Mouse (Mus musculus) 3T3-L1 (cell line): Measurements from ENCODE around the gene Crk.

Experiments
- DNase-seq: peaks from one replicate; pipeline ENCODE4 v3.0.0-alpha.2; 2015; ENCODE audit warnings: low read depth, low spot score

Crk gene

DNA sequence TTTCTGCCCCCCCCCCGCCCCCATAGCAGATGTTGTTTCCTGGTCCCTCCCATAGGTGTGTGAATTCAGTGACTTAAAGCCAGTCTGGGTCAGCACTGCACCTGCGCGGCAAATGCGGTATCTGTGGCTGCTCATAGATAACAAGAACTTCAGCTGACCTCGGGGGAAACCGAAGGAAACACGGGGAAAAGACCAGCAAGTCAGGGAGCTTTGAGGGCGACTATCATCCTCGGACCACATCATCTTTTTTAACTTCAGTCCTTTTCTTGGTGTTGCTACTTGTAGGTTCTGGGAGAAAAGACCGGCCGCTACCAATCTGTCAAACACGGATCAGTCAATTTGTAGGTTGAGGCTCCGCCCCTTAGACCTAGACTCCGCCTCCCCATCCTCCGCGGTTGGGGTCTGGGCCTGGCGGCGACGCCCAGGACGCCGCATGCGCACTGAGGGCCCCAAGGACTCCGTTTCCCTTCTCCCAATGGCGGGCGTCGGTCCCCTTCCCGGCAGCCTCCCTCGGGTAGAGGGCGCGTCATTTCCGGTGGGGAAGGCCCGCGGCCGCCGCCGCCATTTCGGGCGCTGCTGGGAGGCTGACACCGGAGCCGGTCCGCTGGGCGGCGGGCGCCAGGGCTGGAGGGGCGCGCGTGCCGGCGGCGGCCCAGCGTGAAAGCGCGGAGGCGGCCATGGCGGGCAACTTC is at the start of gene Crk:
Gene Crk, plus strand, starts transcription at position 513 of the 692 bp plus-strand sequence.
- DNase-seq: peak; percentile 97

DNA sequence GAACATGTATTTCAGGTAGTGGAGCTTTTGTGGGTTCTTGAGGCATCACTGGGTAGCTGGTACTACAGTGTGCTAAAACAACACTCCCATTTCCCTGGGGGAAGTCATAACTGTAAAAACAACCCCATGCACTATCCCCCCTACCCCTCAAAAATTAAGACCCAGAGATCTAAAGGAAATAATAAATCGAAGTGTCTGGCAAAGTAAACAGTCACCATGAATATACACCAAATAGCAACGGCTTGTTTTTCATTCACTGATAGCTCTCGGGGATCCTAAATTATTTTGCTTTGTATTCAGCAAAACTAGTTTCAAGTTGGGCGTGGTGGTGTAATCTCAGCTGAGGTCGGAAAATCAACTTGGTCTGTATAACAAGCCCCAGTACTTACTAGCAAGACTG is 49.0 kb upstream of the Crk start:
- no peak for DNase-seq

DNA sequence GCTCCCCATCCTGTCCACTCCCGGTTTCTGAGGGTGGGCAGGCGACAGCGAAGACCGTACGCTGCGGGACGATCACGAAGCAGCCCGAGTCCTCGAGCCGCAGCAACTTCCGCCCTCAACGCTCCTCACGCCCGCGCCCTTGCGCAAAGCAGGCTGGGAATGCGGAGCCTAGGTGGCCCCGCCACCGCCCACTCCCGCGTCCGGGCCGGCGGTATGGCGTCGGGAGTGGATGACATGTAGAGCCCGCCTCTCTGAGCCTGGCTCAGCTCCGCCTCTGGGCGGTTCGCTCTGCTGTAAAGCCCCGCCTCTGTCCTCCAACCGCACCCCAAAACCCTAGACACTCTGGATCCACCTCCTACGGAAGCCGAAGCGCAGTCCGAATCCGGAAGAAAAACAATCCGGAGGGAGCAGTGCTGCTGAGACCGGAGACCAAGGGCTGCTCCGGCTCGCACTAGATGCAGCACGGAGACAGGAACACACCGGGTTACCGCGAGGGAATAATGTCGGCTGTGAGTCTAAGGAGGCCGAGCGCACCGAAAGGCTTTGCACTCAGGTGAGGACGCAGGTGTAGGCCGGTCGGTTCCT is 48.3 kb upstream of the Crk start, which contains the start of gene Inpp5k:
Gene Inpp5k, plus strand, starts transcription at position 344 of the 585 bp plus-strand sequence.
- DNase-seq: peak; percentile 98

DNA sequence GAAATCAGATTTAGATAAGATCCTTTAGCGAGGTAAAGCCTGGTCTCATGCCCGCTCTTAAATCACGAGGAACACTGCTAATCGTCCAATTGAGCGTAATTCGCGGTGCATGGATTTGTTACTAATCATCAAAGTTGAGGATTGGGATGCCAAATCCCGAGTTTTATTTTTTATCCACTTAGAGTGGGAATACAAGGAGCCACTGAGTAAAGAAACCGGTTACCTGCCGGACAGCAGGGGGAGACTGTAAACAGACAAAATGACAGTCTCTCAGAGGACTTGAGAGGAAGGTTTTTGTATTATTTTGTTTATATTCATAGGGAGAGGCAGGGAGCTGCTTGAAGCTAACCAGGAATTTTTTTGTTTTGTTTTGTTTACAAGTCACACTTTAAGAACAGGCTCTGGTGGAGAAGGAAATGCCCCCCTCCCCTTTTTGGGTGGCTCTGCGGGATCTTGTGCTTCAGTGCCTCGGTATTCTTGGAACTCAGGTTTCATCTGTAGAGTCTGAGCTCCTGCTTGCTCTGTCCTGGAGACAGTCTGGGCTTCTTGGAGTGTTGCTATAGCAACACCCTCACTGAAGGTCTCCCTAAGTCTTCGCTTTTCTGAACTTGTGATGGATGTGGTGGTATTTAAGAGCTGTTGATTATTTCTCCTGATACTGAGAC is 47.4 kb upstream of the Crk start:
- peak; percentile 72 for DNase-seq

DNA sequence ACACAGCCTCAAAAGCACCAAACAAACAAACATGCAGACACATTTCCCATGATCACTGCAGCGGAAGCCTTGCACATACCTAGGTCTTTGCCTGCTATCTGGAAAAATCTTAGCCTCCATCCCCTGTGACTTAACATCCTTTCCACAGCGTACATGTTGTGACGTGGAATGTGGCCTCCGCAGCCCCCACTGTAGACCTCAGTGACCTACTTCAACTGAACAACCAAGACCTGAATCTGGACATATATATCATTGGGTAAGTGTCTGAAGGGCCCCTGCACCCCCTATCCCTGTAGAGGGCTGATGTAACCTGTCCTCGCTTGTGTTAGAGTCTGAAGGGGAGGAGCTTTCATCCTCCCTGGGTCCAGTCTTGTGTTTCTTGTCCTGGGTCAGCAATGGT is 46.1 kb upstream of the Crk start:
- no peak for DNase-seq

DNA sequence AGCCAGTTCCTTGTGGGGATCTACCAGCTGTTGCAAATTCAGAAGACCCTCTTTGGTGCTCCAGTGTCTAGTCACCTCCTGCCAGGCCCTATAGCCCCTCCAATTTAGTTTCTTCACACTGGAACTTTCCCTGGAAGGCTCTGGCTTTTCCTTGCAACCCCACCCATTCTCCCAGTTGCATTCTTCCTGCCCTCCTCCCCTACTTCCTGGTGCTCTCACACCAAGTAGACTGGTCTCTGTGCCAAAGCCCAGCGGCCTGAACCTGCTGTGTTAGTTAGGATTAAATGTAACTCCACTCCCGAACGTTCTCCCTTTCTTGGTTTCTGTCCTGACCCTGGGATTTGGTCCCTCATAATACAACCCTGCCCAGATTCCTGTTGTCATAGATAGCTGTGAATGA is 44.3 kb upstream of the Crk start:
- no peak for DNase-seq

DNA sequence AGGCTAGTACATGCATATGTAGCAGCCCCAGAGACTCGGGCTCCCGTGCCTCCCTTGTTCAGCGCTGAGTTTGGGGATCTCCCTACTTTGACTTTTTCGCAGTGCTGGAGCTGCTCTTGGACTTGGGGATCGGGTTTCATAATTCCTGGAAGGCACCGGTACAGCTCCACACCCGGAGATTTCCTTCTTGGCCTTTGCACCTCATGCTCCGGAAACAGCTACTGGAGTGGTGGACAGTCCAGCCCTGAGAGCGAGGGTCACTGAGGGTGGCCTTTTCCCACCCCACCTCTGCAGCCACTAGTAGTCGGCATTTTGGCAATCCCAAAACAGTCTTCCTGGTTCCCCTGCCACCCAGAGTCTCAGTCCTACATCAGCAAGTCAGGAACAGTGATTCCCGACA is 43.7 kb upstream of the Crk start:
- peak; percentile 47 for DNase-seq

DNA sequence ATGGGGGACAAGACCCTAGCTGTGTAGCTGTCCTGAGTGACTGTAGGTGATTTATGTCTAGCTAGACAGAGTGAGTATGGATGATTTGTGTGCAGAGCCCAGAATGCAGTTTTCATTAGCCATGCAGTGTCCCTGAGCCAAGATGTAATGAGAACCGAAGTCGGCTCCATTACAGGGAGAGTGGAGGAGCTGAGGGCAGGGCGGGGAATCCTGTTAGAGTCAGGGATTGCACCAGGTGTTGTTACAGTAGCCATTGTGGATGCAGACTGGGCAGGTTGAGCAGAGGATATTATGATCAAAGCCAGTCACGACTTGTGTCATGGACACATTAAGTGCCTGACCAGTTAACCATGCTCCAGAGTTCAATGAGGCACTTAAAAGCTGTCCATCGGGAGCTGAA is 35.7 kb upstream of the Crk start:
- DNase-seq: no peak

DNA sequence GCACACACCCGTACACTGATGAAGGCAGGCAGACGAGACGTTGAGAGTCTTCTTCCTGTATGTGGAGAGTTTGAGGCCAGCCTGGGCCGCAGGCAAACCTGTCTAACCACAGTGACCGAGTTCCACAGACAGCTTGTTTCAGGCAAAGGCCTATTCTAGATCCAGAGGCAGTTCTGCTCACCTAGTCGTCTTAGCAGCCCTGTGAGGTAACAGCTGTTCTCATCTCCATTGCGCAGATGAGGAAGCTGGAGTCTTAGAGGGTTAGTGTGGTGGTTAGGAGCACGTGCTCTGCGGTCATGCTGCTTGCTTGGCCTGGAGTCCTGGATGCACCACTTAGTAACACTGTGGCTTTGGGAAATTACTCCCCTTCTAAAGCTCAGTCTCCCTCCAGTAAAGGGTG is 34.4 kb upstream of the Crk start:
- DNase-seq: no peak

DNA sequence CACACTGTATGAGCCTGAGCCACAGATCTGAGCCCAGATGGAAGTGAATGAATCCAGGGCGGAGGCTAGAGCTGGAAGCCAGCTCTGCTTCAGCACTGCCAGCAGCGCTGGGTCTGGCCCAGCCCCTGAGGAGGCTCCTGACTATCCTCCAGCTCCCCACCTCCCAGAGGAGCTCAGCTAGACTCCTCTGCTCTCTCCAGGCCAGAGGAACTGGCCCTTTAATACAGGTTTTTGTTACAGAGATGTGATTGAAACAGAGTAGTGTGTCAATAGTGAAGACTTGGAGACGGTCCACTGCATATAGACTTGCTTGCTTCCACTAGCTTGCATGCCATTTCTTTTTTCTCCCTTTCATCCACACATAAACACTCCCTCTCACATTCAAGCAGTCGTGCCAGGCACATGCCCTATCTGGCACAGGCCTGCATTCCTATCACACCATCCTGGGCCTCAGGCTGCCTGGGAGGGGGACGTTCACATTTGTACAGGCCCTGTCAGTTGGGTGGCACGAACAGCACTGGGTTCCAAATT is 31.3 kb upstream of the Crk start:
- peak; percentile 22 for DNase-seq

DNA sequence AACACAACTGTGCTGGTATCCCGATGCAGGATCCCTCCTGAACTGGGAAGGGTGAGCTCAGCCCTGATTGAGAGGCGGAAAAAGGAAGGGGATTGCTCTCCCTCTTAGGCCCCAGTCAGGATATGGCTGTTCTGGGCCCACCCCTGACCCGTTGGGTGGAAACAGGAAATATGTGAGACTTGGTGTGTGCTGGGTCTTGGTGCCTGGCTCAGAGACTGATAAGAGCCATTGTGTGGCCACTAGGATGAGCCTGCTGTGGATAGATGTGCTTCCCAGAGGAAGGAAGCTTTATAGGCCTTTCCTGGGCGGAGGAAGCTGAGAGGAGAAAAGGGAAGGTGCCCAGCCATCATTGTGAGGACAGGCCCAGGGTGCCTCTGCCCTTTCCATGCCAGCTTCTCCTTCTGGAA is 29.9 kb upstream of the Crk start:
- DNase-seq: no peak

DNA sequence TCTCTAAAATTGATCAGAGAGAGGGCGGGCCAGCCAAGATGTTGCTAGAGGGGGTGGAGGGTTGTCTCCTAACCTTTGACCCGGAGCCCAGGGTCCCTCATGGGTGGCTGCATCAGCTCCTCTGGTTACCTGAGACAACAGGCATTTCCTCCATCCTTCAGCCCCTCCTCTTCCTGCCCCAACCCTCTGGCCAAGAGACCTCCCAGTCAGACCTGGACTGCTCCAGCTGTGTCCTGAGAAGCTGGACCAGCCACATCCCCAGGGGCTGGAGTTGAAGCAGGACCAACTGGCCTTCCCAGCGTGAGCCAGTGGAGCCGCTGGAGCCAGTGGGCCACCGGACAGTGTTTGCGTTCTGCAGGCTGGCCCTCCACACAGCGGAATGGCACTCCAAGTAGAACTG is 28.7 kb upstream of the Crk start, which contains the start of gene Myo1c:
Gene Myo1c, plus strand, starts transcription at position 194 of the 400 bp plus-strand sequence.
- peak; percentile 12 for DNase-seq

DNA sequence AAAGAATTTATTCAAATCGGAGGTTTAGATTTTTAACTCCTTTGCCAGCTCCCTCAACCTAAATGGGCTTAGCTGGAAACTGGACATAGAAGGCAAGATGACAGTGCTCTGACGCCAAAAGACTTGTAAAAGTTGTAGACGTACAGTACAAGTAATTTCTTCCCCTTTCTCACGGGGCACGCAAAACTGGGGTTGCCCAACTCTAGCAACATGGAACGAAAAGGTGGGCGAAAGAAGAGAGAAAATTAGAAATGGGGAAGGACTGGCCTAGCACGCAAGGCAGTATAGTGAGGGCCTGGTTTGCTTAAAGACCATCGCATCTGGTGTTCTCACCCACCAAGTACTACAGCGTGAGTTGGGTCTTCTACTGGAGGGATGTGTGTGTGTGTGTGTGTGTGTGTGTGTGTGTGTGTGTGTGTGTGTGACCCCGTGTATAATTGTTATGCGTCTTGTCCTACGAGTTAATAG is 28.1 kb upstream of the Crk start:
- peak; percentile 26 for DNase-seq

DNA sequence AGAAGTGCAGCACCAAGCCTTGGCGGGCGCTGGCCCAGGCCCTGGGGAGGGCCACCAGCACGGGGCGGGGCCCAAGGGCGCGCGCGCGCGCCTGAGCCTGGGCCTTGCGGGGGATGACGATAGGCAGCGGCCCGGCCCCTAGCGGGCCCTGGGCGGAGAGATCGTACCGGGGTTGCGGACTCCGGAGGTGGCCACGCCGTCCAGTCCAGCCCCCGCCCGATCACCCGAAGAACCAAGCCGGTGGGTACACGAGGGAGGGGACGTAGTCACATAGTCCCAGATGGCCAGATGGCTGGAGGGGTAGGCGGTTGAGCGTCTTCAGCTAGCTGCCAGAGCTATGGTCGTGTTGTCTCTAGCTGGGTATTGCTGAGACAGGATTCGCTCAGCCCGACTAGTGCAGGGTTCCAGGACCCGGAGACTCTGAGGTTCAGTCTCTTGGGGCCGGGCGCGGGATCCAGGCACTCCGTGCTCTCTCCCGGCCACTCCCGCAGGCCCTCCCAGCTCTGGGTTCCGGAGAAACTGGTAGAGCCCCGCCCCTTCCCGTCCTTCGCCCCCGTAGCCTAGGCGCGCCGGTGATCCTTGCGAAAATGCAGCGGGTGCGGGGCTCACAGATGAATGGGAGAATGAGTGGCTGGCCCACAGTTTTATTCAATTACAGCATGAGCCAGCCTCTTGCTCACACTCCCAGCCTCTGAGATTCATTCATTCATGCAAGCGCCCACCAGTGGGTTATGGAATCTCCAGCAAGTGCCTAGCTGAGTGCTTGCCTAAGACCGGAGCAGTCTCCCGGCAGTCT is 27.4 kb upstream of the Crk start:
- DNase-seq: peak; percentile 70

DNA sequence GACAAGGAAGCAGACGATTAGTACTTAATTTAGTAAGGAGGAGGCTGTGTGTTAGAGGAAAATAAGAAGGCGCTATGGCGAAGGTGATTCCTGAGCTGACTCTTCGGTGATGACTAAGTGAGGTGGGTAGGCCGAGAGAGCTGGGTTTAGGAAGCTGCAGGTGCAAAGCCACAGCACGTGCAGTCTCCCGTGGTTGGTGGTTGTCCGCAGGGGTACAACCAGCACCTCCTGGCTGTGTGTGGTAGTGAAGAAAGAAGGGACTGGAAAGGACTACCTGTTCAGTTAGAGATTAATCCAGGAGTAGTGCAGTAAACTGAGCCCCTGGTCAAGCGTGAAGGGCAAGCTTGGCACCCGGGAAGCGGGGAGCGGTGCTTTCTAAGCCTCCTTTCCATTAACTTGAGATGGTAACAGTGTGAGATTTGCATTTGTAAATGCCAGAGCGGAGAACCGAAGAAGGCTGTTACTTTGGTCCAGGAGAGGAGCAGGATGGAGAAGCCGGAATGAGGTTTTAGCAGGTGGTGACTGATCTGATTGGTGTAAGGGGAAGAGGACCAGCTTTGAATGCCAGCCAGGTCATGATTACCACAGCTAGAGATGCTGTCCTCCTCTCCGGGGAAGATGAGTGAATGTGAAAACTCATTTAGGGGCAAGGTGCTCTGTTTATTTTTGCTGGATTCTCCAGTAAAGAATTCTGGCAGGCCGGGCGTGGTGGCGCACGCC is 26.7 kb upstream of the Crk start:
- peak; percentile 22 for DNase-seq

DNA sequence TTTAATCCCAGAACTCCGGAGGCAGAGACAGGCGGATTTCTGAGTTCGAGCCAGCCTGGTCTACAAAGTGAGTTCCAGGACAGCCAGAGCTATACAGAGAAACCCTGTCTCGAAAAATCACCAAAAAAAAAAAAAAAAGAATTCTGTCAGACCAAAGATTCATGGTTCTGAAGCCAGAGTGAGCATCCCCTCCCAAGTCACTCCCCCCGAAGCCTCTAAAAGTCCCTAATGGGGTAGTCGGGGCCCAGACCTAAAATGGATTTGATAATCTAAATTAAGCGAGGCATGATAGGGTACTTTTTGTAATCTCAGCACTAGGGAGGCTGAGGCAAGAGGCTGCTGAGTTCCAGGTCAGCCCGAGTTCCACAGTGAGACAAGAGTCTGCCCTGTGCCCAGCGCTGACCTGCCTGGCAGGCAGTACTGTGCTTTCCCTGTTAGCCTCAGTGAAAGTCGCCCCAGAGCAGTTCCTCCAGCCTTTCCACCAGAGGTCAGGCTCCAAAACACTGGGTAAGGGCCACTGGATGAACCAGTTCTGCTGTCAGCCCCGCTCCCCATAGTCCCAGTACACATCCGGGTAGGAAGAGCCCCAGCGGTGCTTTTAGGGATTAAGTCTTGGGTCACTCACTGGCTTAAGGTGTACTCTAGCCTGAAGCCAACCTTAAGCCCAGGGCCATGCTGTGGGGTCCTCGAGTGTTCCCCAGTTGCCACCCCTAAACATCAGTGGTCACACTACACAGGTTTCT is 25.9 kb upstream of the Crk start:
- DNase-seq: peak; percentile 60

DNA sequence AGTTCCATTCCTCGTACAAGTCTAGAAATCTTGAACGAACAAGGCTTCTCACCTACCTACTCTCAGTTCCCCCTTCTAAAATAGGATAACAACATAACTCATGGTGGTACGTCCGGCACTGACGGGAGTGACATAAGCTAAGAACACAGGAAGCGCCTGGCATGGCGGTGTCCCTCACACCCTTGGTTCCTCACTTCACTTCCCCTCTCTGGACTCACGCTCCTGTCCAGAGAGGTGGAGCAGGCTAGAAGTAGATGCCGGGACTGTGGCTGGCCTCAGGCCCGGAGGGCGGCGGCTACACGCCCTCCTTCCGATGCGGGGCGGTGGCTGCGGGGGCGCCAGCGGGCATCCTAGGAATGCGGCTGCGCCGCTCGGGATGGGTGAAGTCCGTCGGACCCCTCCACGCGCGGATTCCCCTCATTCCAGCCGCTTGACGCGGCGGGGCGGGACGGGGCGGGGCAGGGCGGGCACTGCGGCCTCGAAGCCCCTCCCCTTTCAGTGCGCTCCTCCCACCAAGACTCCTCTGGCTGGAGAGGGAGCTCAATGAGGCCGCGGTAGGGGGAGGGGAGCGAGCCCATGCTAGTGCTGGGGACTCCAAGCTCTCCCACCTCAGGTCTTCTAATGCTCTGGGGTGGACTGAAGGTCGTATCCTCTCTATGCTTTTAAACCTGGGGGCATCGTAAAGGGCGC is 25.1 kb upstream of the Crk start:
- peak; percentile 85 for DNase-seq

DNA sequence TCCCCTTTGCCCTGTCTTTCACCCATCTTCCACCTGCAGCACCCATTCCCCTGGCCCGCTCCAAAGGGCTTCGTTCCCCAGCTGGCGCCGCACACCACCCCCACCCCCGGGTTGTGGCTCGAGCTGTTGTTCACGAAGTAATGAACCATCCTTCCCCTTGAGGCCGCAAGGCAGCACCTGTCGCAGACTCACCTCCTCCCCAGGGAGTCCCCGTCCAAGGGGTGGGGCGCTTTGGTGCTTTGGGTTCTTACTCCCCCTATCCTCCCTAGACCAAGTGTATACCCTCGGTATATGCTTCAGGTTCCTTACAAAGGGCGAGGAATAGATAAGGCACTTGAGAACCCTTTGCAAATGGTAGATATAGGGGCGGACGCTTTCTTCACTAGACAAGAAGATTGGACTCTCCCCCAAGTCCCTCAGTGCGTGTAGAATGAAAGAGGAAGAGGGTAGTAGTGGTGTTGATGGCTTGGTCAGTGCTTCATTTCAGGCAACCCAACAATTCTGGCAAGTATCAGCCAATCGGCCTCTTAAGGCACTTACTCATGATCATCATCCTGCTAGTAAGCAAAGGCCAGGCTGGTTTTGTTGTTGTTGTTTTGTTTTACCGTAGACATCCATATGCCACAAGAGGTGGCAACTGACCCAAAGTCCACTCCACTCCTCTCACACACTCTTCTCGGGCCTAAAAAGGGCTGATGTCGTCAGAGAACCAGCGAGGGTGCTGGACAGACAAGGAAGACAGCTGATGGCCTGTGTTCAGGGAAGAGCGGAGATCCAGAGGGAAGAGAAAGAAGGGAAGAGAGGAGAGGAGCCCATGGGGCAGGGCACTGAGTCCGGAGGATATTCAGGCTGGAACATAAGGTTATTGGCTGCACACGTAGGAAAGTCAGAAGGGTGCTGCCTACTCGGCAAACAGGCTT is 24.3 kb upstream of the Crk start:
- peak; percentile 46 for DNase-seq
